Mouse (Mus musculus) olfactory bulb, adult 2 months (tissue): ENCODE results near the gene Apeh.

Source experiments
- CTCF ChIP-seq: fragments of 200-500 bp; IDR thresholded peaks from 2 replicates; pipeline ENCODE4 v1.5.1; 2012; ENCODE audit warnings: low read depth, mild to moderate bottlenecking, low read length, moderate library complexity; ENCODE audit not compliant: insufficient read depth
- POLR2A ChIP-seq: fragments of 200-500 bp; IDR thresholded peaks from 2 replicates; pipeline ENCODE4 v1.6.1; 2012; ENCODE audit warnings: mild to moderate bottlenecking, low read depth, low read length, moderate library complexity; ENCODE audit not compliant: insufficient read depth

DNA sequence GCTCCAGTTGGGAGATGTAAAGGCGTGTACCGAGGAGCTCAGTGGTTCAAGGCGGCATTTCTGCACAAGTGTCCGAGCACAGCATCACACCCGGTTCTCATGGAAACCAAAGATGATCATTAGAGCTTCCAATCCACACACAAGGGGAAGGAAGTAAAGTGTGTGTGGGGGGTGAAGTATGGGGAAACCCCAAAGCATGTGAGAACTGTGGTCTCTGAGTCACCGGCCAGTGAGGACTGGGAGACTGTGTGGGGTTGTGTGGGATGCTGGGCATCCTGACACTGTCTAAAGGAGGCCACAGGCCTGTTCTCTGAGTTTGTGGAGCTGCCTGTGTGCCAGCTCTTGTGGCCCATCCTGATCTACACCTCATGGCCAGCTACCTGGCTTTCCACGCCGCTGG is 26.3 kb upstream of the Apeh start:
- no peak for TF ChIP-seq POLR2A
- TF ChIP-seq CTCF = no peak
